Mouse (Mus musculus) mature B cell (primary cell): Measurements from ENCODE around the gene Cmah.

Source experiments
- in situ Hi-C: fragments of 300-500 bp; cut with MboI; formaldehyde crosslinking; loops from 2 replicates; pipeline ENCODE4 v1.14.3; 2019

Gene Cmah

DNA sequence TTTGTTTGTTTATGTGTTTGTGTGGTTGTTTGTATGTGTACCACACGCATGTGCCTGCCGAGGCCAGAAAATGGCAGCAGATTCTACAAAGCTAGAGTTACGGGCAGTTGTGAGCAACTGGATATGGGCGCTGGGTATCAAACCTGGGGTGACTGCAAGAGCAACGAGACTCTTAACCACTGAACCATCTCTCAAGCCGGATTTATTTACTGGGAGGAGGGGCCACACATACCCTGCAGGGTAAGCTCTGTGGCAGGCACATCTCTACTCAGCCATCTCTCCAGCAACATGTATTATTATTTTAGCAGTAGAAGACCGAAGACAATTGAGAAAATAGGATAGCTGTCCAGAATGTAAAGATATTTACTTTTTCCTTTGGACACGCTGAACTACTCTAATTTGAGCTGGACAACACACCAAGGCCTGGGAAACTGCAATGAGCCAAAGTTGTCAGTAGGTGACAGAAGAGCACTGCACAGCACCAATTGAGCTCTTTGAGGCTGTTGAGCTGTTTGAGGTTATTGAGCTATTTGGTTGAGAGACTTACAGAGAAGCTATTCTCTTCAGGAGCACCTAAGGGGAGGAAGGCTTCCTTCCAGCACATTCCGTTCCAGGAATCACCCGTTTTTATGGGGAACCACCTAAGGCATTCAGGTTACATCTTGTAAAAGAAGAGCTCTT lies 154.6 kb downstream of the Cmah start:
- in situ Hi-C loops, result loop anchor here (10.0 kb wide), 1 partner anchor 443 kb away; no protein-coding TSS in a partner anchor

DNA sequence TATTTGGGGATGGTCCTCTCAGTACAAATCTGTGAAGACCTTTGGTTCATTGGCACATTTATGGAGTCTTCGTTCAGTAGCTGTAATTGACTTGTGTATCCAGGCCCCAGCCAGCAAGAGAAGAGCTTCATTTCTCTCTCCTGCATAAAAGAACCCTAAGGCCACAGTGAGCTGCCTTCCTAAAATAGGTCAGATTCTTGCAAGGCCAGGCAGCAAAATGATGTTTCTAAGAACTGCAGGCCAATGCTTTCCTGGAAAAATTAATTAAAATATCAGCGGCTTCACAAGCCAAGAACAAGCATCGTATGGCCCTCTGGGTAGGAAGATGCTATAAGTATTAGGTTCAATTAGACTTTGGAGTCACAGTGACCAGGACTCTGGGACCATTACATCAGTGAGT lies 156.5 kb downstream of the Cmah start:
- in situ Hi-C loops, result loop anchor here (10.0 kb wide), 1 partner anchor 441 kb away; no protein-coding TSS in a partner anchor

DNA sequence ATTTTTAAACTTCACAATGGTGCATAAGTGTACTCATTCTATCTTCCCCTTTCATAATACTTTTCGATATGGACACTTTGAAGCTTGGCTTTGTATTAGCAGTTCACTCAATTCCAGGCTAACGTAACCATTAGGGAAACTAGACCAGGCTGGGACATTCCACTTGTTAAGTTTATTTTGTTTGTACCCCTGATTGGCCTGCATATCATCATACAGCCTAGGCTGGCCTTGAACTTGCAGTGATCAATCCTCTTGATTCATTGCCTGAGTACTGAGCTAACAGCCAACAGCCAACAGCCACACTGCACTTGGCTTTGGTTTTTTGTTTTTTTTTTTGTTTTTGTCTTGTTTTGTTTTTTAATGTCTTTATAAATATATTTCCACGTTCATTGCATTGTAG lies 157.6 kb downstream of the Cmah start:
- in situ Hi-C loops, result loop anchor here (10.0 kb wide), 1 partner anchor 440 kb away; no protein-coding TSS in a partner anchor

DNA sequence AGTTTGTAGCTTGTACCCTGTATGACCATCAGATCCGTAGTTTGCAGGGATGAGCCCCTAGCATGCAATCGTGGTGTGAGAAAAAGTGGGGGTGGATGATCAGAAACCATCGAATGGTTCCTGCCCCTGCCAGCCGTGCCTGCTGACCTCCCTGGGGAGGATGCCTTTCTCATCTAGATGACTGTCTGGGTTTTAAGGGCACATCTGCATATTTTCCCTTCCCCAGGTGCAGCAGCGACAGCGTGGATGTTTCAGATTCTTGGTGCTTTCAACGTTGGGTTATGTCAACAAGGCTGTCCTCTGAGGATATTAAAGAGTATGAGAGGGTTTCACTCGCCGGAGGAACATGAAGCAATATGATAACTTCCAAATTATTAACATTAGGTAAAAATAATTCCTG lies 158.8 kb downstream of the Cmah start:
- in situ Hi-C loops, result loop anchor here (10.0 kb wide), 1 partner anchor 439 kb away; no protein-coding TSS in a partner anchor

DNA sequence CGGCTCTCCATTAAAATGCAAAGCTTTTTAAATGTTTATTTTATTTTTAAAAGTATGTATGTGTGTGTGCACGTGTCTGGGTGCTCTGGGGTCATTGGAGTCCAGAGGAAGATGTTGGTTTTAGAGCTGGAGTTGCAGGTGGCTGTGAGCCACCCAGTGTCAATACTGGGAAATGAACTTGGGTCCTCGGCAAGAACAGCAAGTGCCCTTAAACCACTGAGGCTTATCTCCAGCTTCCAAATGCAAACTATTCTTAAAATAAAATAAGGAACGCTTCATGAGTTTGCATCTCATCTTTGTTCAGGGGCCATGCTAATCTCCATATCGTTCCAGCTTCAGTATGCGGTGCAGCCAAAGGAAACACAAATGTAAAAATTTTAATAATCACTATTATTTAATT lies 159.2 kb downstream of the Cmah start:
- in situ Hi-C loops, result loop anchor here (10.0 kb wide), 1 partner anchor 438 kb away; no protein-coding TSS in a partner anchor

DNA sequence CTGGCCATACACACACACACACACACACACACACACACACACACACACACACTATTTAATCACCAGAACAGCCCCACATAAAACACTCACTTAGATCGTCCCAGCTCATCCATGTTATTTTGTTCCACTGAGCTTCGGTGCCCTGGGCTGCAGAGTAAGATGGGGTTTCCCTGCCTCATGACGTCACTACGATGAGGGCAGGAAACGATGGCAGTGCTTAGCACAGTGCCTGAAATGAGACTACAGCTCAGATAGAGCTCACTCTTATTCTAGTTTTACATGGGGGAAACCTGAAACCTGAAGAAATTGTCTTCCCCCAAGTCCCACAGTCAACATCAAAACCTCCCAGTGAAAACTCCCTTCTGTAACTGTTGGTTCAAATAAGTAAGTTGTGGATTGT lies 159.9 kb downstream of the Cmah start:
- in situ Hi-C loops, result loop anchor here (10.0 kb wide), 1 partner anchor 438 kb away; no protein-coding TSS in a partner anchor

DNA sequence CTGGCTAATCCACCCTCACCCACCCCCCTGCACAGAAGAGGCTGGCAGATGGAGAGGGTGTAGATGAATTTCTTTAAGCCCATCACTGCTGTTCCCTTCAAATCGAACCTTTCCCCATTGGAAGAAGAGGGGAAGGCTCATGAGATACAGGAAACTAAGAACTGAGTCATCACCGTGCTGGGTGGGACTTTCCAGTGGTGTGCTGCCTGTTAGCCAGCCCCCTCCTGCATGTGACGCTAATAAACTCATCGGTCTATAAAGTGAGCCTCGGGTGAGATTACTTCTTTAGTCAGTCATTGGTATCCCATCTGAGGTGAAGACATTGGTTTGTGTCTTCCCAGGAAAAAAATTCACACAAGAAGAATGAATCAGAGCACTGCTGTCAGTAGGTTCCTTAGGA lies 160.3 kb downstream of the Cmah start:
- in situ Hi-C loops, result loop anchor here (10.0 kb wide), 1 partner anchor 437 kb away; no protein-coding TSS in a partner anchor

DNA sequence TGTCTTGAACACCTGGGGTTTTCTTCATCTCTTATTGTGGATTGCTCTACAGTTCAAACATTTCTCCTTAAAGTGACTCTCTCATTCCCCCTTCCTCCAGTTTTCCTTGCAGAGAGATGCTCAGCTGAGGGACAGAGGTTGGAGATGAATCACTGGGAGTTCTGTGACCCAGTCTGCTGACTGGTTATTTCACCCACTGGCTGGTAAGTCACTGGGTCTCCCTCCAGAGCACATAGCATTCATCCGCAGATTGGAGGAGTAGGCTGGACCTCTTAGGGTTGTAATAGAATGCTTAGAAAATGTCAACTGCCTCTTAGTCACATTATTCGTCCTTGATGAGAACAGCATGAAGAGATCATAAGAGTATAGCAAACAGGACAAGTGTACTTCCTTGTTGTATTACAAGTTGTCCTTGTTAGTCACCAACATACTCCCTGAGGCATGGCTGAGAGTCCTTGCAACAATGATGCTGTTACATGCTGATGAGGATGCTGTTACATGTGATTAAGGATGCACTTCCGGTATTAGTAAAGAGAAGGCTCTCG lies 161.4 kb downstream of the Cmah start:
- in situ Hi-C loops, result loop anchor here (10.0 kb wide), 1 partner anchor 436 kb away; no protein-coding TSS in a partner anchor

DNA sequence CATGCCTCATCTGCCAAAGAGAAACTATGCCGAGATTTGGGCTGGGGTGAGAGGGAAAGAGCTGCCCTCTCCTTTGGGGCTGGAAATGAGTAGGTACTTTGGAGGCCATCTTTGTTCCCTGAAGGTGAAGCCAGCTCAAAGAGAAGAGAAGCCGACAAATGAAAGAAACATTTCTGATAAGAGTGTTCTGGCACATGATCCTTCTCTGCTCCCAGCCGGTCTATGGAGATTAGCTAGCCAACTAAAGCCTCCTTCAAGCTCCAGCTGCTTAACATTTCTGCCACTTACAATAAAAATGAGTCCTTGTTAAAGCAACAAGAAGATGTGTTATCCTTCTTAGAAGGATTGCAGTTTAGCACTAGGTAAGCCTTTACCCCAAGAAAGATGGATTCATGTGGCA lies 162.3 kb downstream of the Cmah start:
- in situ Hi-C loops, result loop anchor here (10.0 kb wide), 1 partner anchor 435 kb away; no protein-coding TSS in a partner anchor

DNA sequence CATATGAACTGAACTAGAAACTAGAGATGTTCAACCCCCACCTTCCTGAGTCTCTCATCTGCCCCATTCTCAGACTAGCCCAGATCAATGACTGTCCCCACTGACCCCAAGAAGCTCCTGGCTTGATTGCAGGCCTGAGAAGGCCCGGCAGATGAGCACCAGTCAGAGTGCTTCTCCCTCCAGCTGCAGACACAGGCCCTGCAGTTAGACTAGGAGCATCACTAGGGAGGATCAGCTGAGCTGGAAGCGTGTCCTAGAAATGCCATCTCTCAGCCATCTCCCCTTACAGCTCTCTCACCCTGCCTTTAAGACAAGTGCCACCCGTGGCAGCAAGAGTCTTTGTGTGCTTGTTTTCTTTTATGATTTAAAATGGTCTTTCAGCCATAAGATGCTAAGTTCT lies 162.8 kb downstream of the Cmah start:
- in situ Hi-C loops, result no loop called here

DNA sequence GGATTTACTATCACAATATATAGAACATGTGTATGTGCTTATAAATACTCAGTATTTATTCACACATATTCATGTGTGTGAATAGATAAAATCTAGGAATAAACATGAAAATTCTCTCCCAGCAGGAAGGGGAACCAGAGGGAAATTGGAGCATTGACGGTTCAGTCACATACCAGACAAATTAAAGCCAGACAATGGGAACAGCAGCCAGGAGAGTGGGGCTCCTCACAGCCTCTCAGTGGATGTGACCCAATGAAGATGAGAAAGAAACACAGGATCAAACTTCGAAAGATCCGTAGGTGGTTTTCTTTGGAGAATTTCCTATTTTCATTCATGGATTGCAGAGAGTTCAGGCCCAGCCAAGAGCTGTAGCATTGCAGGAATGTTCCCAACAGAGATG lies 163.9 kb downstream of the Cmah start:
- in situ Hi-C loops, result no loop called here

DNA sequence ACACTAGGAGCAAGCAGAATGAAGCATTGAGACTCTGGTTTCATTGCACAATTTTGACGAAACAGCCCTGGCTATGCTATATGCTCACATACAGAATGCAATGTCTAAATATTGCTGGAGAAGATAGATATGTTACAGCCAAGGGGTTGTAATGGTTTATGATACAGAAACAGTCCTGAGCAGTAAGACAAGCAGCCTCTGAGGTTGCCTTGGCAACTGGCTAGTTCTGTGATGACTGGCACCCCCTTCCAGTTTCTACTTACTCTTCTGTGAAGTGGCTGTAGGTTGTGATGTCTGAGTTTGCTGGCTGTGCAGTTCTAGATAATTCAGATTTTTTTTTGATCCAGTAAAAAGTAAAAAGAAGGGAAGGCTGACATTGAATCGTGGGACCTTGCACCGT lies 166.6 kb downstream of the Cmah start:
- in situ Hi-C loops, result no loop called here

DNA sequence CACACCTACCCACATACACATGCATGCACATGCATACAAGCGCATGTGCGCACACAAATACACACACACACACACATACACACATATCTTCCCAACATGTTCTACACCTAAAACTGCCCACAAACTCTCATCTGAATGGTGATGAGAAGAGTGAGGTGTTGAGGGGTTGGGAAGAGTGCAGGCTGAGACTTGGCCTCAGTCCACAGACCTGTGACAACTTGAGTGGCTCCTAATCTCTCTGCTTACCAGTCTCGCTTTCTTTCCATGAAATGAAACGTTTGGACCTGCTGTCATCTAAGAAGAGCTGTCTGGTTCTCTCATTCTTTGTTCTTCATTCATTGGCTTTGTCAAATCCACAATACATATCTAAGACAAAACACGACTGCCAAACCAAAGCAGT lies 169.1 kb downstream of the Cmah start:
- in situ Hi-C loops, result no loop called here

DNA sequence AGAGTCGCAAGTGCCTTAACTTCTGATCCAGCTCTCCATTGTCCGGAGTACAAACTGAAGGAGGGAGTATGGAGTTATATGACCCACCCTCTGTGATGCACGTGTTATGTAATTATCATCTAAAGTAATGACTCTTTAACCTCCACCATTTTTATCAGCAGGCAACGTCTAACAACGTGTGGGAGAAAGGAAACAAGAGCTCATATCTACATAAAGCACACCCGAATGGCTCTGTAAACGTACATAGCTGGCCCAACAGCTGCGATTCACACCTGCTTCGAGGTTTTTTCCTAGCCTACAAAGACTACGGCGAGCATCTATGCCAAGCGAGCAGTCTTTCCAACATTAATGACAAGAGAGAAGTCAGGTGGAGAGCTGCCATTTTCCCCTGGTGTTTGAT lies 169.8 kb downstream of the Cmah start:
- in situ Hi-C loops, result no loop called here

DNA sequence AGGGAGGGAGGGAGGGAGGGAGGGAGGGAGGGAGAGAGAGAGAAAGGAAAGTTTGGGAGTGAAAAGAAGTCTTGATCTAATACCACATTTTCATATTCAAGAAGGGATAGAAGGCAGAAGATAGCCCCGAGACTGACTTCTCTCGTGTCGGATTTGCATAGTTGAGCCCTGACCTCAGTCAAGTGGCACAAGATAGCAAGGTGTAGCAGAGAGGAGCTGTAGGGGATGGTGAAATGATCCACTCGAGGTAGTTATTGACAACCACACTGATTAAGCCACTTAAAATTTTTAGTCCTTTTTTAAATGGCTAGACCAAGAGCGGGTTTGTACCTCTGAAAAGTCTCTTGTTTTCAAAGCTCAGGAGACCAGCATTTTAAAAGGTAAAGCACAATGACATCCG lies 171.1 kb downstream of the Cmah start:
- in situ Hi-C loops, result no loop called here

DNA sequence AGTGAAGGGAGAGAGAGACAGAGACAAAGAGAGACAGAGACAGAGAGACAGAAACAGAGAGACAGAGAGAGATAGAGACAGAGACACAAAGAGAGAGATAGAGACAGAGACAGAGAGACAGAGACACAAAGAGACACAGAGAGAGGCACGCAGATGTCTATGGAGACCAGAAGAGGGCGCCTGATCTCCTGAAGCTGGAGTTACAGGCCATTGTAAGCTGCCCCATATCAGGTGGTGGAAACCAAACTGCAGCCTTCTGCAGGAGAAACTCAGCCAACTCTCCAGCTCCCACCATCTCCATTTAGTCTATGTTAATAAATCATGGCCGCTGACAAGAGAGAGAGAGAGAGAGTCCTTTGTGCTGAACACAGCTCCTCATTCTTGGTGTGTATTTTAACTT lies 172.3 kb downstream of the Cmah start:
- in situ Hi-C loops, result no loop called here

DNA sequence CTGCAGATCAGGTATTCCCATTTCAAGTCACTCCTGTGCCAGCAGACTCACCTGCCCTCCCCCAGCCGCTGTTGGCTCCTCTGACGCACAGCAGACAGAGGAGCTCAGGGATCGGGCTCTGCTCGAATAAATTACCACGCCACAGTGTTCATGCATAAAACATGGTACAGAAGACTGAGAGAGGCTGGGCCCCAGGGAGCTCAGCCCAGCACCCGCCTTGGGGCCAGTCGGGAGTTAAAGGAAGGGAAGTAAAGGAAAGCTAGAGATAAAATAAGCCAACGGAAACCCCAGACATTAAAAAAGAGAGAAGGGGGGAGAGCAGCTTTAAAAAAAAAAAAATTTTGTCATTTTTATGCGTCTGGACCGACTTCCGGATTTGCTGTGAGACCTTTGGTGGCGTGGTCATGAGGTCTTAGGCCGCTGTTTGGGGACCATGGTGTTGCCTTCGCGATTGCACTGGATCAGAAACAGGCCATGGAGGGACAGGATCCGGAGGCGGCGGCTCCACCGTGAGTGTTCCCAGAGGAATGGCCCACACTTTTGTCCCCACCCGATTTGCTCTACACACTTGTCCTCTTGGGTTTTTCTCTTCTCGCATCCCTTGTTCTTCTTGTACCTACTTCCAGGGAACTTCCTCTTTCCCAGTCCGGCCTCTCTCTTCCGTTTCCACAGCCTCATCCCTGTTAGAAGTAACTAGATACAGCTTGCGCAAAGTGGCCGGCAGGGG lies 174.1 kb downstream of the Cmah start:
- in situ Hi-C loops, result no loop called here

DNA sequence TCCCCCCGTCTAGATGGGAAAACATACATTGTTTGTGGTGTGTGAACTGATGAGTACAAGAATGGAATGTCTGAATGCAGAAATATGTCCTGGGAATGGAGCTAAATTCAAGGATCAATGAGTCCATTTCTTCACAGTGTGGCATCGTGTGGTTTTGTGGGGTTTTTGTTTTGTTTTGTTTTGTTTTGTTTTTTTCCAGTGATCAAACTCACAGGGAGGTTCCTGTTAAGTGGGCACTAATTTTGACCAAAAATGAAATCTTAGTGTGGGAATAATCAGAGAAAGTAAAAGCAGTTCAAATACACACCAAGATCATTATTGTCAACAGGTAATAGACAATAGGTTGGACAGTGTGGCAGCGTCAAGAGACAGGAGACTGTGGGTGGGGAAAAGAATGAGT lies 174.7 kb downstream of the Cmah start:
- in situ Hi-C loops, result no loop called here

DNA sequence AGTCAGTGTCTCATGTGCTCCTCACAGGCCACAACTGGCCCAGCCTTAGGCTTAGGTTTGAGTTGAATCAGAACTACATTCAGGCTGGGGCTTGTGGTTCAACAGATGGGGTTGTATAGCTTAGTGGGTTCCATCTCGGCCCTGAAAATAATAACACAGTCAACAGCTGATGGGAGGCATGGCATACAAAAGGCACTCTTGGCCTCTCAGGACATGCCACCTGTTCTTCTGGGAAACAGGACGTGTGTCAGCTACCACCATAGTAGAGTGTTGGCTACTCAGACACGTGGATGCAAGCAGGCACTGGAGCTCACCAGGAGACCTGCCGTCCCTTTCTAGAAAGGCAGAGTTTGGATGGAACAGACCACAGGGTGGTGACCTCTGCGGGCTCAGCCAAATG lies 178.6 kb downstream of the Cmah start:
- in situ Hi-C loops, result no loop called here

DNA sequence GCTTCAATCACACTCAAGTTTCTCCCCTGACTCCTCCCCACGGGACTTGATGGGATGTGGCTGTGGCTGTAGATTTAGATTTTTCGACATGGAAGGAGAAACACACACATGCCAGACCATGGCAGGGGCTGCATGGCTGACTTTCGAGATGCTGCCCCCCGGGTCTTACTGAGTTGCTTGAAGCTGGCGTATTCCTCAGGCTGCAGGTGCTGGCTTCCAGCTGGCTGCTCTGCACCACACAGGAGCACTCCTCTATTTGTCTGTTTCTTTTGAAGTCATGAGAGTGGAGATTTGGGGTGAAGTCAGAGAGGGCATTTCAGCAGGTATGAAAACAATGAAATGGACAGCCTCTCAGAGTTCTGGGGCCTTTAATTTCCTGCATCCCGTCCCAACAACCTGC lies 180.0 kb downstream of the Cmah start:
- in situ Hi-C loops, result no loop called here

DNA sequence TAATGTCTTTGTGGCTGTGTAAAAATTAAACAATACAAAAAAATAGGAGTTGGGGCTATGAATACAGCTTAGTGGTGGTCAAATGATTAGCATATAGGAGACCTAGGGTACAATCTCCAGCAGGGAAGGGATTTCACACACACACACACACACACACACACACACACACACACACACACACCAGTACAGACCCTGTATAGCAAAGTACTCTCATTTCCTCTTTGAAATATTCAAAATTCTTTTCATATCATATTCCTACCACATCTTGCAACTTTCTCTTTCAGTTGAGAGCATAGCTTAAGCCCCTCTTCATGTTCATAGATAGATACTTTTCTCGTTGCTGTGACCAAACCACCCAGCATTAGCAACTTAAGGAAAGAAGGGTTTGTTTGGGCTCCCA lies 181.7 kb downstream of the Cmah start:
- in situ Hi-C loops, result no loop called here

DNA sequence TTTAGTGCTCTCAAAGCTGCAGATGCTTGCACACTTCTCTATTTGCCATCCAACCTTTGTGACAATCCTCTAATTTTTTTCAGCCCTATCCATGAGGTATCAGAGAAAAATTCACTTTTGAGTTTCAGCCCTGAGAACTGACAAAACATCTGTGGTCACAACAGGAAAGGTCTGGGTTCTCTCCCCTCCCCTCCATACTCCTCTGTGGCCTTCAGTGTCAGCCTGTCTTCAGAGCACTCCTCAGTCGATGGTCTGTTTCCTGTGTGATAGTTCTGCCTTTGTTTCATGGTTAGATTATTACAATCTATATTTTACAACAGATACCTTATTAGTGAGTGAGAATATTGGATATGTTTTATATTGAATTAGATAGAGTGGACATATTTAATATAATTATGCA lies 184.2 kb downstream of the Cmah start:
- in situ Hi-C loops, result no loop called here
